14 mouse cellular contexts compared by ENCODE assay signal in the genomic region with DNA sequence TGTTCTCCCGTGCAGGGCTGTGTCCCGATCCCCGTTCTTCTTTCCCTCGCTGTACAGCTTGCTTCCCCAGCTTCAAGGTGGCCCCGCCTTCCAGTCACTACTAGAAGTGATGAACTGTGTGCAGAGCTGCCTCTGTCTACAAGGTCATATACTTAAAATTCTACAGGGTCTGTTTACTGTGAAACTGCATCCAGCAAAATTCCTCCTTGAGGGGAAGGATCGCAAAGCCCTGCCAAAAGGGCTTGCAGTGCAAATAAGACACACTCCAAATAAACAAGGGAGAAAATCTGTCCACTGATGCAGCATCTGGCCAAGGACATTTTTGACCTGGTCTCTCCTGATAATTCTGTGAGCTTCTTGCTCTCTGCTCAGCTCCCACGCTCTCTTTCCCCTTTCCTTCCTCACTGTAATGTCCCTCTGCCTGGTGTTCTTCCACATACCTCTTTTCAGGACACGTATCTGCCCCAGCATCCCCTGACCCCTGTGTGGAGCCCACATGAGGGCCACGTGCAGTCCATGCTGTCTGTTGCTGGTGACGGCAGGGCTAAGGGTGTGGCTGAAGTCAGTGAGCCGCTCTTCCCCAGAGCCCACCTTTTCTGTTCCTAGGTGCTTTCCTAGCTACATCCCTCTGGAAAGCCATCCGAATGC.
A peak's percentile ranks its signal among the peaks of the same experiment; 100 is the strongest.
DNase-seq lines count a peak whose midpoint lies in the region; ATAC-seq and TF ChIP-seq lines count a peak whose summit lies in the region.
"Had no signal": no experiment of that assay in that cellular context is flagged by ENCODE, and none has a peak within 500 bp of the region (broad histone marks: within the 10 kb centered on the region; RNA-seq: fewer than 3 reads in every experiment).

No protein-coding gene starts in this region.

- ATAC-seq in intestine, embryonic 14.5 days (replicated peaks; ENCODE audit: low FRiP score, low TSS enrichment, low read depth) = no peak
- no peak for ATAC-seq in intestine, postnatal 0 days
- peak; percentile 36; the same call in 1 of the 2 replicates for ATAC-seq in stomach, embryonic 15.5 days (ENCODE audit: insufficient read depth, low FRiP score, low read depth)
- ATAC-seq in stomach, postnatal 0 days (ENCODE audit: low FRiP score, low TSS enrichment) = no peak
- peak; percentile 70 for ATAC-seq in intestine, embryonic 16.5 days

- no peak overlapping the region for H3K4me3 ChIP-seq in intestine, embryonic 14.5 days (ENCODE audit: low read depth, low read length)
- no peak overlapping the region for H3K4me3 ChIP-seq in intestine, postnatal 0 days (ENCODE audit: low read depth, low read length)
- H3K4me3 ChIP-seq in stomach, embryonic 15.5 days (replicated peaks) = no peak overlapping the region
- H3K4me3 ChIP-seq in stomach, postnatal 0 days (ENCODE audit: low read depth, low read length) = no peak overlapping the region
- H3K4me3 ChIP-seq in intestine, embryonic 16.5 days (ENCODE audit: low read length) = no peak overlapping the region
- H3K4me3 ChIP-seq: limb, embryonic 15.5 days; midbrain, embryonic 10.5 days; neural tube, embryonic 12.5 days had no signal

- H3K9ac ChIP-seq in intestine, embryonic 14.5 days (ENCODE audit: low read length) = no peak overlapping the region
- no peak overlapping the region for H3K9ac ChIP-seq in intestine, postnatal 0 days (ENCODE audit: low read depth, low read length)
- H3K9ac ChIP-seq in stomach, embryonic 15.5 days = no peak overlapping the region
- H3K9ac ChIP-seq in stomach, postnatal 0 days (ENCODE audit: low read length) = no peak overlapping the region
- H3K9ac ChIP-seq in intestine, embryonic 16.5 days (ENCODE audit: low read depth, low read length) = 0 out of 2 replicates have a peak overlapping the region, but pooled peaks have one; percentile 26
- H3K9ac ChIP-seq: limb, embryonic 15.5 days; neural tube, embryonic 12.5 days had no signal

- no peak for DNase-seq in intestine, embryonic 14.5 days (ENCODE audit: low spot score)
- no peak for DNase-seq in stomach, postnatal 0 days (ENCODE audit: low spot score)
- DNase-seq in yolk sac, embryonic 10.5 days (ENCODE audit: low spot score) = peak; percentile 22
- DNase-seq in left cerebral cortex, postnatal 25 days (ENCODE audit: low spot score in 2 of 2) = no peak
- no peak for DNase-seq in layer of hippocampus, adult 9-10 months (ENCODE audit: low spot score)
- DNase-seq: embryo, embryonic 11 days; right cerebral cortex, postnatal 25 days; thymus, postnatal 14 days had no signal

- no peak for TF ChIP-seq EP300 in stomach, postnatal 0 days (optimal IDR thresholded peaks at IDR 0.05)

- no peaks in the 10 kb centered on the region for H3K27me3 ChIP-seq in intestine, embryonic 14.5 days (replicated peaks; ENCODE audit: control insufficient read depth, insufficient read depth, low read length)
- no peaks in the 10 kb centered on the region for H3K27me3 ChIP-seq in intestine, postnatal 0 days (replicated peaks; ENCODE audit: control insufficient read depth, insufficient read depth, low read length)
- no peaks in the 10 kb centered on the region for H3K27me3 ChIP-seq in stomach, embryonic 15.5 days (replicated peaks)
- no peaks in the 10 kb centered on the region for H3K27me3 ChIP-seq in stomach, postnatal 0 days (ENCODE audit: control insufficient read depth, insufficient read depth, low read length)
- H3K27me3 ChIP-seq in intestine, embryonic 16.5 days (replicated peaks; ENCODE audit: control insufficient read depth, insufficient read depth, low read length) = no peaks in the 10 kb centered on the region
- H3K27me3 ChIP-seq: limb, embryonic 15.5 days; neural tube, embryonic 12.5 days had no signal

- WGBS in intestine, embryonic 14.5 days = 67% methylated on average over 12 of the region's 12 CpGs
- 57% methylated on average over 12 of the region's 12 CpGs for WGBS in intestine, postnatal 0 days
- 62% methylated on average over 12 of the region's 12 CpGs for WGBS in stomach, embryonic 15.5 days
- 55% methylated on average over 12 of the region's 12 CpGs for WGBS in stomach, postnatal 0 days
- 67% methylated on average over 12 of the region's 12 CpGs for WGBS in intestine, embryonic 16.5 days

- peaks cover 25% of the 10 kb centered on the region for H3K4me1 ChIP-seq in intestine, embryonic 14.5 days (replicated peaks; ENCODE audit: control insufficient read depth, insufficient read depth, low read length)
- H3K4me1 ChIP-seq in intestine, postnatal 0 days (replicated peaks; ENCODE audit: control insufficient read depth, insufficient read depth, low read length) = no peaks in the 10 kb centered on the region; the same call in 1 of the 2 replicates
- H3K4me1 ChIP-seq in stomach, embryonic 15.5 days = peaks cover 15% of the 10 kb centered on the region
- H3K4me1 ChIP-seq in stomach, postnatal 0 days (replicated peaks; ENCODE audit: control insufficient read depth, insufficient read depth) = peaks cover 7% of the 10 kb centered on the region
- peaks cover 15% of the 10 kb centered on the region for H3K4me1 ChIP-seq in intestine, embryonic 16.5 days (ENCODE audit: control insufficient read depth, insufficient read depth, low read length)
- H3K4me1 ChIP-seq: neural tube, embryonic 12.5 days had no signal

- no peak for TF ChIP-seq CTCF in intestine, postnatal 0 days (IDR thresholded peaks at IDR 0.05; ENCODE audit: low read depth)
- TF ChIP-seq CTCF in stomach, postnatal 0 days (IDR thresholded peaks at IDR 0.05; ENCODE audit: low read depth) = no peak

- peaks cover 47% of the 10 kb centered on the region for H3K36me3 ChIP-seq in intestine, embryonic 14.5 days (ENCODE audit: control insufficient read depth, insufficient read depth, low read length)
- H3K36me3 ChIP-seq in intestine, postnatal 0 days (ENCODE audit: control insufficient read depth, insufficient read depth) = peaks cover 29% of the 10 kb centered on the region
- peaks cover 18% of the 10 kb centered on the region for H3K36me3 ChIP-seq in stomach, embryonic 15.5 days
- peaks cover 9% of the 10 kb centered on the region for H3K36me3 ChIP-seq in stomach, postnatal 0 days (ENCODE audit: control insufficient read depth, insufficient read depth, low read length)
- H3K36me3 ChIP-seq in intestine, embryonic 16.5 days (ENCODE audit: control insufficient read depth, insufficient read depth, low read length) = 0 out of 2 replicates have a peak, but pooled peaks cover 1% of the 10 kb centered on the region

- H3K9me3 ChIP-seq in intestine, embryonic 14.5 days (ENCODE audit: control insufficient read depth, low read length) = no peaks in the 10 kb centered on the region
- H3K9me3 ChIP-seq in intestine, postnatal 0 days (ENCODE audit: control insufficient read depth) = no peaks in the 10 kb centered on the region
- H3K9me3 ChIP-seq in stomach, embryonic 15.5 days = no peaks in the 10 kb centered on the region
- H3K9me3 ChIP-seq in stomach, postnatal 0 days (ENCODE audit: control insufficient read depth, low read length) = no peaks in the 10 kb centered on the region
- H3K9me3 ChIP-seq in intestine, embryonic 16.5 days (ENCODE audit: control insufficient read depth, low read length) = no peaks in the 10 kb centered on the region
- H3K9me3 ChIP-seq: limb, embryonic 15.5 days; midbrain, embryonic 10.5 days; neural tube, embryonic 12.5 days had no signal

- no peak overlapping the region for H3K4me2 ChIP-seq in intestine, embryonic 14.5 days (ENCODE audit: low read length)
- no peak overlapping the region for H3K4me2 ChIP-seq in intestine, postnatal 0 days (replicated peaks; ENCODE audit: low read depth)
- no peak overlapping the region for H3K4me2 ChIP-seq in stomach, embryonic 15.5 days
- H3K4me2 ChIP-seq in stomach, postnatal 0 days (replicated peaks; ENCODE audit: low read depth) = no peak overlapping the region
- no peak overlapping the region for H3K4me2 ChIP-seq in intestine, embryonic 16.5 days (ENCODE audit: low read depth, low read length)
- H3K4me2 ChIP-seq: limb, embryonic 15.5 days; neural tube, embryonic 12.5 days had no signal

- peak overlapping the region; percentile 27 for H3K27ac ChIP-seq in intestine, embryonic 14.5 days (ENCODE audit: low read depth)
- H3K27ac ChIP-seq in intestine, postnatal 0 days (ENCODE audit: low read depth, low read length) = no peak overlapping the region
- peak overlapping the region; percentile 41; the same call in 1 of the 2 replicates for H3K27ac ChIP-seq in stomach, embryonic 15.5 days
- H3K27ac ChIP-seq in stomach, postnatal 0 days (replicated peaks) = no peak overlapping the region
- peak overlapping the region; percentile 53 for H3K27ac ChIP-seq in intestine, embryonic 16.5 days (ENCODE audit: low read length)
- H3K27ac ChIP-seq: limb, embryonic 15.5 days; midbrain, embryonic 10.5 days; neural tube, embryonic 12.5 days had no signal

- intact Hi-C loops in left cerebral cortex, postnatal 25 days (cut with DNase I) = no loop called here

Comparison
In these comparisons a context has a peak if more than half of its experiments do, and no peak if none do; other contexts are left out.
1. ATAC-seq: peak in stomach, embryonic 15.5 days (single experiment) and intestine, embryonic 16.5 days (single experiment); none in intestine, embryonic 14.5 days (single experiment), intestine, postnatal 0 days (single experiment) and stomach, postnatal 0 days (single experiment).
2. H3K27ac ChIP-seq: peak in intestine, embryonic 14.5 days (single experiment), stomach, embryonic 15.5 days (single experiment) and intestine, embryonic 16.5 days (single experiment); none in intestine, postnatal 0 days (single experiment) and stomach, postnatal 0 days (single experiment).